Mouse (Mus musculus): ENCODE data around the gene Rnf43.
A peak's percentile ranks its signal among the peaks of the same experiment; 100 is the strongest.

GRCm38 (mm10) chr11:87748132-87749119, 85.9 kb downstream of the Rnf43 start:
- TF ChIP-seq POLR2A (IDR thresholded peaks at IDR 0.05; ENCODE audit: low read depth, low read length) (peak; percentile 73), CTCF (IDR thresholded peaks at IDR 0.05; ENCODE audit: extremely low read depth, insufficient read length, insufficient replicate concordance, low read depth, low read length) (0 out of 2 replicates have a peak, but pooled peaks have one; percentile 12)
